Mouse (Mus musculus): ENCODE measurements around the gene Lrrk1.
A peak's percentile ranks its signal among the peaks of the same experiment; 100 is the strongest.

Gene Lrrk1

DNA sequence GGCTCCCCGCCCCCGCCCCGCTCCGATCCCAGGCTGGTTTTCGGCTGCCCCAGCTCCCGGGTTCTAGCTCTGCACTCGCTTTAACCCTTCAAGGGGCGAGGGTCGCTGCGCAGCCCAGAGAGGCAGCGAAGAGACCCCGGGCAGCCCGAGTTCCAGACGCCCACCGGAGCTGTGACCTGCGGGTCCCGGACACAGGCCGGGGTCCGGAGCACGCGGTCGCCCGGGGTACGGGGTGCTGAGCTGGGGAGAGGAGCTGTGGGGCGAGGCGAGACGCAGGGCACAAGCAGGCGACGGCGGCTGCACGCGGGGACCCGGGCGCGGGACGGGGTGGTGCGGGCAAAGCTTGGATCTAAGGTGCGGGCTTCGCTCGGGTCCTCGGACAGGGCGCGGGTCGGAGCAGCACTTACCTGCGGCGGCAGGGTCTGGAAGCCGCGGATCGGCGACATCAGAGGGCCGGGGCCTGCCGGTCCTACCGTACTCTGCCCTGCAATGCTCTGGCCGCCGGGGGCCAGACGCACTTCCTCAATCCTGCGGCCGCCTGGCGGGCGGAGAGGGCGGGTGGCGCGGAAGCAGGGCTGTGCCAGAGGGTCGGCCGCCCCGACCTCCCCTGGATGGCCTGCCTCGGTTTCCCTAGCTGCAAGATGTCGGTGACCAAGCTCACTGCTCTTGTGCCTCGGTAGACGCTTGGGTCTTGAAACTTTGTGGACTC lies at the start of gene Lrrk1:
Lrrk1 (minus strand) TSS at position 538 of the 709 bp plus-strand sequence.
- DNase-seq, result no peak

DNA sequence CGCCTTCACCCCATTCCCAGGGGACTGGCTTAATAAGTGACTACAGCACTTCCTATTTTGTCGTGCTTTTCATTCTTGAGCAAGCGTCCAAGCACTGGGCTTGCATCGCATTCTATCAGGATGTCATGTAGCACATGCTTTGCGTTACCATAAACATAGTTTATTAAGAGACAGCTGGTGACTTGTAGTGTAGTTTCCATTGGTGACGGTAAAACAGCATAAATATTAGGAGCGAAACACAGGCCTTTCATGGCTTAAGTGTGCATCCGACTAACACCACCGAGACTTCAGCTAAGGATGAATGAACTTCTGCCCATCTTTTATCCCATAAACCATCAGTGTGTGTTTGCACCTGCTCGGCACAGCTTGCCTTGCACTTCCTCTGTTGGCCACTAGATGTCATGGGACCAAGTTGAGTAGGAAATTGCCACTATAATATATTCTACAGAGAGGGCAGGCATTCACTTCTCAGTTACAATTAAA lies 46.3 kb upstream of the Lrrk1 start:
- DNase-seq, result peak; percentile 64

DNA sequence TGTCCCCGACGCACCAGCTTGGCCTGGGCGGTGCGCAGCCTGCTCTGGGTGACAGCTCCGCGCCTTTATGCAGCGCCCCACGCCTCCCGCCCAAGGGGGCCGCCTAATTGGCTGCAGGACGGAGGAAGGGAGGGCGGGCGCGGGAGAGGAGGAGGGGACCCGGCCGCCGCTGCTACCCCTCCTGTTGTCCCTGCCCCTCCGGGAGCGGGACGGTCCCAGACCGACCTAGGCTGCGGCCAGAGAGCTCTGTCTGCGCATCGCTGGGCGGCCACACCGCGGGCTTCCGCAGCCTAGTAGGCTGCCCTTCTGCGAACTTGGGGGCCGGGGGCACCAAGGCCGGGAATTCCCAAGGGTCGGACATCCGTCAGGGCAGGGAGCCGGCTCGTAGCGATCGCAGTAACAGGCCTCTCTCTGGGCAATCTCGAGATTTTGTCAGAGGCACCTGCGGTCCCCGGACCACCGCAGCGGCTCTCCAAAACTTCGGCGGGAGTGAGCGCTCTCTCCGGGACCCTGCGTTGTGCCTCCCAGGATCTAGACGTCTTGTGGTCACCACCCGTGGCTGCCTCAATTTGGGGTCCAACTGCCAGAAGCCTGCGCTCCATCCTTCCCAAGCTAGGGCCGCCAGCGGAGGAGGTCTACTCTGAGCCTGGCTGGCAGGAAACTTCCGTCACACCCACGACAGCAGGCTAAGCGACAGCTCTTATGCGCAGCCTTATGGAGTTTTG lies 39.4 kb upstream of the Lrrk1 start, which contains the start of gene Aldh1a3:
Aldh1a3 (minus strand) TSS at position 81 of the 725 bp plus-strand sequence.
- DNase-seq, result peak; percentile 41

DNA sequence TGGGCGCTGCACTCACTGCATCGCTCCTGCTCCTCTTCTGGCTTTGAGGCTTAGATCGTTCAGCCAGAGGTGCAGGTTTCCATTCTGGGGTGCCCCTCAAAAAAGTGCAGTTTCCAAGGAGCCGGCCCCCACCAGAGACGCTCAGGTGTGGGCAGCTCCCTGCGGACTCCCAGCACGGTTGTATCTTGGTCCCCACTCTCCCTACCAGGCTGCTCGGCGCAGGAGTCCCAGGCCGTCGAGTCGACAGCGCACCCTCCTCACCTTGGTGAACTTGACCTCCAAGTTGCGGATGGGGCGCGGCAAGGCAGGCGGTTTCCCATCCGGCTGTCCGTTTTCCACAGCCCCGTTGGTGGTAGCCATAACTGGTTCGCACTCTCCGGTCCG lies 38.9 kb upstream of the Lrrk1 start:
- no peak for DNase-seq

DNA sequence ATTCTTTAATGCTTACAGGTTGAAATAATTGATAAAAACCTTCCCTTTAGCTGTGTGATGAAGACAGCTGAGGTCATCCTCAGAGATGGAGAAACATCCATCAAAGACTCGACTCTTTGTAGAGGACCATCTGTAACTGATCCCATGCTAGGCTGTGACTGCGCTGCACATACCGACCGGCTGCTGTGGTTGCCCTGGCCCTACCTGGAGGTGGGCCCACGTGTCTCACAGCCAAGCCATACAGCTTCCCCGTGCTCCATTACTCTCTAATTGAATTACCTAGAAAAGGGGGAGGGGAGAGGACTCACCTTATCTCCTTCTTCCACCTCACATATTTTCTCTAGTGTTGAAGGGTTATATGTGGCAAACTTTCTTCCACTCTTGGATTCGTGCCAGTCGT lies 33.8 kb upstream of the Lrrk1 start:
- no peak for DNase-seq

DNA sequence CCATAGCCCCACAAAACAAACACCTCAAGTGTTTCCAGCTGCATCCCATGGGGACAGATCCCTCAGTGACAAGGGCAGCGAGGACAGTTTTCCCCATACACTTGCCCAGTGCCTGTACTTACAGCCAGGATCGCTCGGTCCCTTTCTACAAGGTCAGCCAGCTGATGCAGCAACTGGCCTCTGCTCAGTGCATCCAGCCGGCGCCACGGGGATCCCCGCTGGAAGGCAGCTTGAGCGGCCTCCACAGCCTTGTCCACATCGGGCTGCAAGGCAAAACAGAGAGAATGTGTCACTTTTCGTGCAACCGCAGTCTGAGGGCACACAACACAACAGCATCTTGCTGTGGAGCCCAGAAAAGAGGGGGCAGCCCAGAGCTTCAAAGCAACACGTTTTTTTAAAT lies 30.8 kb upstream of the Lrrk1 start:
- DNase-seq, result no peak

DNA sequence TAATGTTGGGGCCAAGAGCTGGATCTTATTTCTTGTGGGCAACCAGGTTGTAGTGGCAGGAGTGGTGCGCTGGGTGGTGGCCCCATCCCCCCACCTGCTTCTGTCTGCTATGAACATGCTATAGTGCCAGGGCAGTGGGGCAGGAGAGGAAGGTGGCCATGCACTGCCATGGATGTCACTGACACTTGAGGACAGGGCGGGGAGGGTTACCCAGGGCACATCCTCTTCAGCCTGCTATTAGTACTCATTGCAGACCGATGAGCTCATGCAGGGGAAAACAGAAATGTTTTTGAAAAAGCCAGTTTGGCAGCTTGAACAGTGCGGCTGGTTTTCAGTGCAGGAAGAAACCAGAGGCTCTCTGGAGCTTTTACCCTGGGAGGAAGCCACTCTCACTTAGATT lies 28.7 kb upstream of the Lrrk1 start:
- DNase-seq, result no peak

DNA sequence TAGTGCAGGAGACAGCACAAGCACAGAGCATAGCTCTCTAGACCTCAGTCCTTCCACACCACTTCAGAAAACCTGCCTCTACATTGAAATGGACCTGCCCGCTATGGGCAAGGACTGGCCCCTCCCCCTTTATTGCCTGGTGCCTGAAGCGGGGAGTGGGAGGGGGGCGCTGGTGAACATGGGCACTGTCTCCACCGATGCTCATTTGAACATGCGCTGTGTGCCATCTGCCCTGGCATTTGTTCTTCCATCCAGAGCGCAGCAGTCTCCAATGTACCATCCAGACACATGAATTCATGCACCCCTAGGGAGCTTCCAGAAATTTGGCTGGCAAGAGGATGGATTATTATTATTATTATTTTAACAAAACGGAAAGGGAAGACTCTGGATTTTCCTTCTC lies 24.9 kb upstream of the Lrrk1 start:
- DNase-seq, result no peak

DNA sequence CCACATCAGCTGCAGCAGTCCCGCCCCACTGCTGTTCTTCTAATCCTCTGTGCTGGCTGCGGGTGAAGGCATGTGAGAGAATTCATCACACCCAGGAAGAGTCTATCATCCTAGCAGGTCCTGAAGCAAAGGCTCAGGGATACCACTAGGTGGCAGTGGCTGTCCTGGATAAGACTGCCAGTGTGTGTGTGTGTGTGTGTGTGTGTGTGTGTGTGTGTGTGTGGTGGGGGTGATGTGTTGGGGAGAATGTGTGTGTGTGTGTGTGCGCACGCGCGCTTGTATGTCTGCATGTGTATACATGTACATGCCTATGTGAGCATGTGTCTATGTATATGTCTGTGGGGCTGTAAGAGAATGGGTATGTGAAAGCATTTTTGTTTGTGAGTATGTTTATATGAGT lies 21.3 kb upstream of the Lrrk1 start:
- DNase-seq, result no peak

DNA sequence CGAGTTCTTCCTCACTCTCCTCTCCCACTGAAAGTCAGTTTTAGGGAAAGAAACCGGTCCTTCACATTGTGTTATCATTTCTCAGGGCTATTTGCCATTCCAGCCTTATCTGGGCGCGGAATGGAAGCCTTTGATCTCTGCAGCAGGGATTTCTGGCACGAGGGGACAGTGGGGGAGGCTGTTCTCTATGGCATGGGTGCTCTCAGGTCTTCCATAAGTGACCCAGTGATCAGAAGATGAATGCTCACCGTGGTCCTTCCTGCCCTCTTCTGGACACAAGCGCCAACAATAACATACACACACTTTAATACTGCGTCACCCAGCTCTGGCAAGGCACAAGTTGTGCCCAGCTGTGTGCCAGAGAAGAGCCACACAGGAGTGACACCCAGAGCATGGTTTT lies 18.8 kb upstream of the Lrrk1 start:
- no peak for DNase-seq

DNA sequence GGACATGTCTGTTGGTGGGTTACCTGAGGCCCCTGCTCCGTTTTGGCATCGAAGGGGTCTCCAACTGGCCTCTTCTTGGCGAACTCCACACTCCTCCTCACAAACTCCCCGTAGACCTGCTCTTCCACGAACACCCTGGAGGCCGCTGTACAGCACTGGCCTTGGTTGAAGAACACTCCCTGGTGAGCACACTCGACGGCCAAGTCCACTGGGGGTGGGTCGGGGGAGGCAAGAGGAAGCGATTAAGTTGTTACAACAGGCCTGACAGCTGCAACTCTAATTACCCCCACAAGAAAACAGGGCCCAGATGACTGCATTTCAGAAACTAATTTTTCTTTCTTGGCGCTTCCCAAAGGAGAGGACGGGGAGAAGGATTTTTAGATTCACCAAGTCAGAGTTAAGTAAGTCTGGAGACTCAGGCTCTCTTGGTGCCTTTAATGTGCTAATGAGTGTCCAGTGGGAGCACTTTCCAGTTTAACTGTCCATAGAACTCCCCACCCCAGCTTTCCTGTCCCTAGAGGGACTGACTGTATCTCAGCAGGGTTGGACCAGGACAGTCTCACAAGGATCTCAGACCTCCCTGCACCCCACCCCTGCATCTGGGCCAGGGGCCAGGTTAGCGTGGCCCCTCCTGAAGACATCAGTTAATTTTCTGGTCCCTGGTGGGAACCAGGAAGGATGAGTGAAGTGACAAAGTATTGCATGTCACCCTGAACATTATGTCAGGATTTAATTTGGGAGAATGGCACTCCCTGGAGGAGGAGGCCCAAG lies 18.0 kb upstream of the Lrrk1 start:
- no peak for DNase-seq

DNA sequence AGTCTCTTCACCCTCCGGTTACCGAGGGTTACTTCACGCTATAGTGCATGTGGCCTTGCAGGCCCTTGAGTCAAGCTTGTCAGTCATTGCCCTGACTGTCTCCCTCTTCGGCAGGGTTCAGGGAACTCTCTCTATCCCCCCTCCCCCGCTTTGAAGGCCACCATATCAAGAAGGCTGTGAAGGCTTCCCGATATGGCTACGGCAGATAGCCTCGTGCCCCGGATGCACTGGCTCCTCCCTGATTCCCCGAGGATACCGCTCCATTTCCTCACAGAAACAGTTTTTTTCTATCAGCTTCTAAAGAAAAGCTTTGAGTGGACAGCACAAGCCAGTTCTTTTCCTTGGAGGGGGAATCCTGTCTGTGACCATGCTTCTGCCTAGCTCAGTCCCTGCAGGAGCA lies 17.4 kb upstream of the Lrrk1 start:
- no peak for DNase-seq

DNA sequence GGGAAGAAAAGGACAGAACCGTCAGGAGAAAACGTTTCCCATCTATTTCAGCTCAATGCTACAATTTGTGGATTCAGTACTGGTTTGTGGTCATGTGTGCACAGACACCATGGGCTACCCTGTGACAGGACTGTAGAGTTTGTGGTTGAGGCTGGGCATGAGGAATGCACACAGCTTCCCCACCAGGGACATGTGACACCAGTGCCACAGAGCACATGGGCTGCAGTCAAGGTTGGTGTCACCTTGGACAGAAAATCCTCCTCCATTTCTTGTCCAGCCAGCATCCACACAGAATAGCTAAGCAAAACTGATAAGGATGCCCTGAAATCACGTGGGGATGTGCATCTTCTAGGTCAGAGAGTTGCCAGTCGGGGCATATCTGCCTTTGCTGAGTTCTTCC lies 16.7 kb upstream of the Lrrk1 start:
- DNase-seq, result no peak

DNA sequence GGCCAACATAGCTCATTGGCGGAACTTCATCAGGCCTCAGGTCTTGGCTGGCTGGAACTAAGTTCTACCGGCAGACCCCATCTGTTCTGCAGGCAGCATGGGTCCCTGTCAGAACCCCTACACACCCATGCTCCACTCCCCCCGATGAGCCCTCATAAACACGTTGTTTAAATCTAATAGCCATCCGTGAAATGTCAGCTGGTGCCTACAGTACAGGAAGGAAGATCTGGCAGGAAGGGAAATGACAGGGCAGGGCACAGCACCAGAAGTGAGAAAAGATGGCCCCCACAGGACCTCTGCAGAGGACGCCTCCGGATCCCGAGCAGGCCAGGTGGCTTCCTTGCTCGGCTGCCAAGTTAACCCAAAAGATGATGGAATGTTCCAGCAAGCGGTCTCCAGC lies 16.0 kb upstream of the Lrrk1 start:
- no peak for DNase-seq

DNA sequence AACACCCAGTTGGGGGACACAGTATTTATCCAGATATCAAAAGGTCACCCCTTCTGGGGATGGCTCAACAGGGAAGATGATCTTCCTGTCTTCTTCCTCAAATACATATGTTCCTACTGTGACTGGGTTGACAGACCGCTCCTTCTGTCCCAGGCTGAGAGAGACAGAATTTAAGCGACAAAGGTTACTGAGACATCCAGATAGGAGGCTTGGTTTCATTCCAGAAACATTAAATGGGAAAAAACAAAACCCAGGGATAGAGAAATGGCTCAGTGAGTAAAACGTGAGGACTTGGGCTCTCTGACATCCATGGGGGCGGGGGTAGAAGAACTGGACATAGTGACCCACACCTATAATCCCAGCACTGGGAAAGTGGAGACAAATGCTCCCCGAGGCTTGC lies 14.7 kb upstream of the Lrrk1 start:
- no peak for DNase-seq

DNA sequence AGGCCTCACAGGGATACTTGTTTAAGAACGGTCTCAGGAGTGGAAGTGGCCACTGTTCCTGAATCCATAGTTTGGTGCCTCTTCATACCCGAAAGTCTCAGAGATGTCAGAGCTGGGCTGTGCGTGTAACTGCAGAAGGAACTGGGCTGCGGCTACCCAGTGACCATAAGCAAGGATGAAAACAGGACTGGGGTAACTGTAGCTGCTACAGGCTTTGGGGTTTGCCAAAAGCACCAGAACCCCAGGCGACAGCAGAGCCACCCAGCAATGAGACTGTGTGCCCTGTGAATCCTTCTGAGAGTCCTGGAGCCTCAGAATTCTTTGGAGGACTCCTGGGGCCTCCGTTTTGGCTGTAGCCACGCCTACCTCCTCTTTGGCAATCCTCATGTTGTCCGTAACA lies 13.5 kb upstream of the Lrrk1 start:
- no peak for DNase-seq

DNA sequence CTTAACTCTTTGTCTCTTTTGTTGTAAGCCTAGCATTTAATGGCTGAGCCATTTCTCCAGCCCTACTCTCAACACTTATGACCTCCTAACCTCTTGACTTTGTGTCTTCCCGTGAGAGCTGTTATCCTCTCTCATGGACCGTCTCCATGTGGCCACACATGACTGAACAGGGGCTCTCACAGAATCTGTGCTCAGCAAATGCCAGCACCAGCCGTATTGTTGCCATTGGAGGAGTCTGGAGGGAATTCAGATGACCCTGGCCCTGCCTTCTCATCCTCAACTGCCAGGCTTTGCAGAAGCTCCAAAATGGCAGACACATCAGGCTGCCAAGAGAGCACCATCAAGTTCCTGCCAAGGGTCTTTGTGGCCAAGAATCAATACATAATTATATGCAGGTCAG lies 9.1 kb upstream of the Lrrk1 start:
- DNase-seq, result no peak

DNA sequence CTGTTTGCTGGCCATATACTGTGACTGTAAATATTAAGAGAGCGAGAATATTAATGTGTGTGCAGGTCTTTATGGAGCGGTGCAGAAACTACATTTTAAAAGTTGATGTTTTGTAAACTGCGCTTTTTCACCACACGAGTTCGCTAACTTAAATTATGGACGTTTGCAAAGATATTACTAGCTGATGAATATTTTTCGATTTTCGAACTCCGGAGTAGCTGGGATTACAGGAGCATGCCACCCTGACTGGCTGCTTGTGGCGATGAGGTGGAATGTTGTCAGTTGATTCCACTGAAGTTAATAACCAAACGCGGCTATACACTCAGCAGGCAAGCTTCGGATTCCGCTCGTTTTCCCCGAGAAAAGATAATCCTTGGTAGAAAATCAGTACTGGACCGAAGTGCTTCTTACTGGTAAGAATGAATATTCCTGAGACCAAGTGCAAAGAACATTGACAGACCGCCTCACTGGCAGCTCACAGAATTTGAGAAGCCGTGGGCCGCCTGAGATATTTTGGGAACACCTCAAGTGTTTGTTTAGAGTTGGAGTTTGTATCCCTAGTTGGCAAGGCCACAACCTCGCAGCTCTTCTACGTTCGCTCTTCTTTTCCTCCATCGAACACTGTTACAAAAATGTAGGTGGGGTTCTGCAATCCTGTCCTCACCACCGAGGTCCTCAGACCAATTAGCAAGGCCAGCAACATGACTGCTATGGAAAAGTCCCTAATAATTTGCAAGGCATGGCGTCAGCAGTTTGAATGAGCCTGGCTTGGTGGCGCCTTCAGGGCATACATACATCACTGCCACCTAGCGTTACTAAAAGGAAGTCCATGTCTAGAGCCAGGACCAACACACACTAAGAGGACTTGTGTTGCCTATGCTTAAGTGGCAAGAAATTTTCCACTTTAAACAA lies 727 bp upstream of the Lrrk1 start:
- DNase-seq, result peak; percentile 70

DNA sequence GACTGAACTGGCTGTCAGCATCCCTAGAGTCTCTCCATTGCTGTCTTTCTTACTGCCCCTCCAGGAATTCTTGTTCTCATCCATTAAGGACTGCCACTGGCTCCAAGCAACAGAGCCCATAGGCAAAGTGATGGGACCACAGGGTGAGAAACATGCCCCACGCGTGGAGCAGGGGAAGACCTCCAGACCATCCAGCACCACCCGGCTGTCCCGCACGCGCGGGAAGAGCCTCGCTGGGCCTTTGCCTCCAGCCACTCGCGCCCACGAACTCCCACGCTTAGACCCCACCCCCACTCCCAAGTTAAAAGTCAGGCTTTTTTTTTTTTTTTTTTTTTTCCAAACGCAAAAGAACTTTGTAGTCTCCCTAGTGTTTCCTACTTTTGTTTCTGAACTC lies 734 bp downstream of the Lrrk1 start:
- no peak for DNase-seq

DNA sequence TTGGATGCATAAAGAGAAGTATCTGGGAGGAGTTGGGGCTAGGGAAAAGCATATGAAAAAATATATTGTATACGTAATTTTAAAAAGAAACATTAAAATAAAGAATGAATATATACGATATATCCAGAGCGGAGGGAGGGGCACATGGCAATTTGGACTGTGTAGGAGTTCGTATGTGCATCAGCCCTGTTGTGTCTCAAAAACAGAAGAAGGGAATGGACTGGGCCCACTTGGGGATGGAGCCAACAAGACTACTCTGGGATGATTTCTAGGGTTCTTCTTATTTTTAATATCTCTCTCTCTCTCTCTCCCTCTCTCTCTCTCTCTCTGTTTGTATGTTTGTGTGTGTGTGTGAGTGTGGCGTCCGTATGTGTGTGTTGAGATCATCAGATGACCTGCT lies 1.7 kb downstream of the Lrrk1 start:
- no peak for DNase-seq

DNA sequence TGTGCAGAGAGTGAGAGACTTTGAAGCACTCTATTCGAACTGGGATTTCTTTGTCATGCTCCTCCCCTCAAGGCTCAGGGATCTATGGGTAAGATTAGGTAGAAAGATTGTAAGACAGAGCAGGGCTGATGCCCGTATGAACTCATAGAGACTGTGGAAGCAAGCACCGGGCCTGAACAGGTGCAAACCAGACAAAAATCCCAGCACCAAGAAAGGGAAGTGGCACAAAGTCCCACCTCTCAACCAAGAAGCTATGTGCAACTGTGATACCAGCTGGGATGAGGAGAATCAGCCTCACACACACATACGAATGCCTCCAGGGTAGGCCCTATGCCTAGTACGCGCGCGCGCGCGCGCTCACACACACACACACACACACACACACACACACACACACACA lies 2.3 kb downstream of the Lrrk1 start:
- no peak for DNase-seq

DNA sequence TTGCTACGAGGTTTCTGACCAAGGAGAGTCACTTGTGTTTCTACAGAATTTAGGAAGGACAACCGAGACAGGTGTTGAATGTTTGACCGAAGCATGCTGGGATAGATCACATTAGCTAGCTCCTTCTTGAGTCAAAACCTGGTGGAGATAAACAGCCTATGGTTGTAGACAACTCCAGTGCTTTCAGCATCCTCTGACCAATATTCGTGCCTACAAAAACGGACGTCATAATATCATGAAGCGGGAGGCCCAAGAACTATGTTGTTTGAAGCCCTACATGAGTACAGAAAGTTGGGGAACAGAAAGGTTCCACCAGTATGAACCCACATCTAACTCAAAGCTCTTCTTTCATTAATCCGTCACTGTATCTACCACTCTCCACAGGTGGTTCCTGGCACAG lies 3.3 kb downstream of the Lrrk1 start:
- no peak for DNase-seq

DNA sequence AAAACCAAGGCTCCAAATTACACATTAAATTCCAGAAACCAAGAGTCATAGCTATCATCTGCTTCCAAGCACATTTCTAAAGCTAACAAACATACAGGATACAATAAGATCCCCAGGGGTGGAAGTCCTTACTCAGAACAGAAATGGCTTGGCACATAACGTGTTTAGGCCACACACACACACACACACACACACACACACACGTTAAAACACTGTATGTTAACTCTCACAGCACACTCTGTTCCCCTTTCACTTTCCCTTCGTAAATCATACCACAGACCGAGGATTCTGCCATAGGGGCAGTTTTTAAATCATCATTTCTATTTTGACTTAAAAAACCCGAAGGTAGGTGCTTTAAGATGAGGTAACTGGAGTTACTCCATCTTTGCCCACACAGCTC lies 3.9 kb downstream of the Lrrk1 start:
- DNase-seq, result no peak
